Mouse (Mus musculus): ENCODE results near the gene Ccr6.

GRCm38 (mm10) chr17:8240517-8240916 lies 4.7 kb downstream of the Ccr6 start:
- TF ChIP-seq CTCF (IDR thresholded peaks at IDR 0.05; ENCODE audit: insufficient read depth, low read depth, low read length): no peak
- TF ChIP-seq POLR2A (IDR thresholded peaks at IDR 0.05; ENCODE audit: insufficient read depth, low read depth, low read length): no peak
